Mouse (Mus musculus) G1E (cell line): ENCODE results near the gene Emc9. TPM values are rescaled to one million over a fixed set of nuclear protein-coding genes. Genes with fewer than 3 reads are reported as not detected.

Source experiments
- ATAC-seq: 2 replicates; pipeline ENCODE4 v1.8.0; 2016; ENCODE audit warnings: mild to moderate bottlenecking; ENCODE audit not compliant: insufficient number of reproducible peaks, poor library complexity, low FRiP score, severe bottlenecking; ENCODE audit errors: extremely low read depth
- DNase-seq: peaks from one replicate; pipeline ENCODE4 v3.0.0; 2012; ENCODE audit warnings: low spot score
- H3K27me3 ChIP-seq: 2 replicates; pipeline ENCODE4 v1.6.1; 2012; ENCODE audit warnings: mild to moderate bottlenecking, low read length, inconsistent platforms; ENCODE audit not compliant: insufficient read depth
- H3K36me3 ChIP-seq: replicated peaks from 2 replicates; pipeline ENCODE3; 2012; ENCODE audit warnings: mild to moderate bottlenecking, inconsistent platforms
- H3K4me1 ChIP-seq: 2 replicates; pipeline ENCODE4 v1.6.1; 2012; ENCODE audit warnings: low read depth, low read length, inconsistent platforms, mixed read lengths; ENCODE audit not compliant: insufficient read depth
- H3K4me3 ChIP-seq: 2 replicates; pipeline ENCODE4 v1.5.1; 2012; ENCODE audit warnings: low read depth, mild to moderate bottlenecking, inconsistent platforms, low read length, moderate library complexity, mixed read lengths
- H3K9me3 ChIP-seq: replicated peaks from 2 replicates; pipeline ENCODE4 v1.6.1; 2012; ENCODE audit warnings: inconsistent platforms
- CTCF ChIP-seq: IDR thresholded peaks from 2 replicates; pipeline ENCODE4 v1.5.1; 2012; ENCODE audit warnings: low read depth, low read length, inconsistent platforms, mixed read lengths
- GATA1 ChIP-seq: IDR thresholded peaks from 2 replicates; pipeline ENCODE4 v1.6.1; 2012; ENCODE audit warnings: borderline replicate concordance, low read length, inconsistent platforms, mixed read lengths
- GATA2 ChIP-seq: IDR thresholded peaks from 2 replicates; pipeline ENCODE4 v1.6.1; 2012; ENCODE audit warnings: low read depth, low read length, inconsistent platforms, borderline replicate concordance
- POLR2AphosphoS5 ChIP-seq: IDR thresholded peaks from 2 replicates; pipeline ENCODE4 v1.6.1; 2012; ENCODE audit warnings: low read depth, low read length, inconsistent platforms; ENCODE audit not compliant: insufficient replicate concordance
- TAL1 ChIP-seq: conservative IDR thresholded peaks from 2 replicates; pipeline ENCODE4 v1.6.1; 2012; ENCODE audit warnings: low read depth, low read length, inconsistent platforms, mixed read lengths
- polyA plus RNA-seq: library from polyadenylated mRNA; stranded (reverse); fragments of >175 nt; gene quantifications from 2 replicates; pipeline ENCODE4 v1.2.3, GENCODE M21; 2012
- total RNA-seq, 2 experiments: library from RNA; stranded (forward) in 1 of 2; stranded (reverse) in 1 of 2; fragments of 200-1000 nt in 1 of 2; fragments of >200 nt in 1 of 2; fragmentation: Nextera tagmentation in 1 of 2; gene quantifications; 2 replicates each; pipeline ENCODE4 v1.2.3; 2014 to 2017

Emc9 gene
- total and polyA plus RNA-seq, 3 experiments: 16.7 to 23.6 (median 20.2) TPM

- no peaks in the 10 kb centered on the region for H3K27me3 ChIP-seq
- H3K9me3 ChIP-seq: no peaks in the 10 kb centered on the region
- peaks cover 62% of the 10 kb centered on the region for H3K36me3 ChIP-seq
- no peak for DNase-seq
- no peak for TF ChIP-seq GATA1
- no peak for TF ChIP-seq POLR2AphosphoS5
- no peak for TF ChIP-seq CTCF
- no peak for TF ChIP-seq GATA2
- TF ChIP-seq TAL1: no peak
- peaks cover 80% of the 10 kb centered on the region for H3K4me1 ChIP-seq
- peak overlapping the region; percentile 90 for H3K4me3 ChIP-seq
- no peak for ATAC-seq
These were observed 800 bp downstream of the Emc9 start for GRCm38 (mm10) chr14:55584303-55584701.

DNA sequence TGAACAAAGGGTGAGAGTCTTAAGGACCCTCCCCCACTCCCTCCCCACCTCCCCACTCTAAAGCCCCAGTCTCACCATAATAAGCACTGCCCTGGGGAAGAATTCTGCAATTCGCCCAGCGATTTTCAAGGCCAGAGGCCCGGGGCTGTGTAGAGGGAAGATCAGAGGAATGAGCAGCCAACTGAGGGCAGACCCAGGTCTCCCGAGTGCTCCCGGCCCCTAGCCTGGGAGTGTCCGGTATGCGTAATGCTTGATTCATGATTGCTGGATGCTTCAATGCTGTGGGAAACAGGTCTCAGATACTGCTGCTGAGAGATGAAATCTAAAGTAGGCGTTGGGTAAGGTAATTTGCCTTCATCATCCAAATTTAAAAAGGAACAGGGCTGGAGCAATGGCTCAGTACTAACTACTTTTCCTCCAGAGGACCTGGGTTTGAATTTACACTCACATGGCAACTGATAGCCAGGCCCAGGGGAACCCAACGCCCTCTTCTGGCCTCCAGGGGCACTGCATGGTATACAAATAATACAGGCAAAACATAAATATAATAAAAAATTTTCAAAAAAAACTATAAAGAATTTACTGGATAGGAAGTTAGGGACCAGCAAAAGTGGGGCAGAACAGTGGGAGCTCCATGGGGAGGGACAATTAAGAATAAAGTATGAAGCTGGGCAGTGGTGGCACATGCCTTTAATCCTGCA lies 3.0 kb downstream of the Emc9 start:
- ATAC-seq: no peak
- no peak for DNase-seq
- H3K4me1 ChIP-seq: peaks cover 80% of the 10 kb centered on the region
- TF ChIP-seq GATA1 (no peak), CTCF (peak; percentile 13; the same call in 1 of the 2 replicates)
- H3K9me3 ChIP-seq: no peaks in the 10 kb centered on the region
- H3K36me3 ChIP-seq: peaks cover 43% of the 10 kb centered on the region
- no peaks in the 10 kb centered on the region for H3K27me3 ChIP-seq
- H3K4me3 ChIP-seq: no peak overlapping the region

- Histone ChIP-seq H3K4me1 (peaks cover 77% of the 10 kb centered on the region), H3K9me3 (no peaks in the 10 kb centered on the region), H3K27me3 (no peaks in the 10 kb centered on the region), H3K36me3 (peaks cover 40% of the 10 kb centered on the region), H3K4me3 (no peak overlapping the region)
- TF ChIP-seq GATA2: no peak
- TF ChIP-seq CTCF: no peak
- no peak for TF ChIP-seq GATA1
- TF ChIP-seq POLR2AphosphoS5: no peak
- no peak for TF ChIP-seq TAL1
- ATAC-seq (no peak), DNase-seq (no peak)
These were observed 4.4 kb downstream of the Emc9 start for GRCm38 (mm10) chr14:55580731-55581130.

DNA sequence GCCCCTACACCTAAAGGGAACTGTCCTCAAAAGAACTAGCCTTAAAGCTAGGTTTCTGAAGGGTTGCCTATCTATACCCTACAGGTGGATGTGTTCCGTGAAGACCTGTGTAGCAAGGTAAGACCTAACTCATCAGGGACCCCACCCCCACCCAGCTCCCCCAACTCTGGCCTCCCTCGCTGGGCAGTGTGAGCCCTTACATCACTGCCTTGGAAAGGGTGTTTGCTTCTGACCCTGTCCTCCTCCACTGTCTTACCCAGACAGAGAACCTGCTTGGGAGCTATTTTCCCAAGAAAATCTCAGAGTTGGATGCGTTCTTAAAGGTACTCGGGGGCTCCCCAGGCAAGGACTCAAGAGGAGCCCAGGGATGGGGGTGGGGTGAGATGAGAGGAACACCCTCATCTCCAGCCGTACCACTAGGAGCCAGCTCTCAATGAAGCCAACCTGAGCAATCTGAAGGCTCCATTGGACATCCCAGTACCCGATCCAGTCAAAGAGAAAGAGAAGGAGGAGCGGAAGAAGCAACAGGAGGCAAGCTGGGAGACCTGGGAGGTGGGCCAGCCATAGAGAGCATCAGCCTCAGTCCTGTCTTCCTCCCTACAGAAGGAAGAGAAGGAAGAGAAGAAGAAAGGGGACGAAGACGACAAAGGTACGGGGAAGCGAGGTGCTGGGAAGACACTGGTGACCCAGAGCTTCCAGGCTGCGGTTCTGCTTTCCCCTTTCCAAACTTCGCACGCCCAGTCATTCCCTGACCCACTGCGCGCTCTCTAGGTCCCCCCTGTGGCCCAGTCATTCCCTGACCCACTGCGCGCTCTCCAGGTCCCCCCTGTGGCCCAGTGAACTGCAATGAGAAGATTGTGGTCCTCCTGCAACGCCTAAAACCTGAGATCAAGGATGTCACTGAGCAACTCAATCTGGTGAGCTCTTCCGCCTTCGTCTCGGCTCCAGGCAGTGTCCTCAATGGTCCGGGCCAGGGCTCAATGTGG lies 5.3 kb downstream of the Emc9 start:
- H3K4me3 ChIP-seq: peak overlapping the region; percentile 79; the same call in 1 of the 2 replicates
- ATAC-seq (no peak), DNase-seq (no peak)
- TF ChIP-seq CTCF: no peak
- TF ChIP-seq GATA1: no peak
- TF ChIP-seq POLR2AphosphoS5: no peak
- TF ChIP-seq TAL1: no peak
- TF ChIP-seq GATA2: no peak
- no peaks in the 10 kb centered on the region; the same call in 1 of the 2 replicates for H3K27me3 ChIP-seq
- H3K4me1 ChIP-seq: peaks cover 75% of the 10 kb centered on the region
- peaks cover 40% of the 10 kb centered on the region for H3K36me3 ChIP-seq
- H3K9me3 ChIP-seq: no peaks in the 10 kb centered on the region

DNA sequence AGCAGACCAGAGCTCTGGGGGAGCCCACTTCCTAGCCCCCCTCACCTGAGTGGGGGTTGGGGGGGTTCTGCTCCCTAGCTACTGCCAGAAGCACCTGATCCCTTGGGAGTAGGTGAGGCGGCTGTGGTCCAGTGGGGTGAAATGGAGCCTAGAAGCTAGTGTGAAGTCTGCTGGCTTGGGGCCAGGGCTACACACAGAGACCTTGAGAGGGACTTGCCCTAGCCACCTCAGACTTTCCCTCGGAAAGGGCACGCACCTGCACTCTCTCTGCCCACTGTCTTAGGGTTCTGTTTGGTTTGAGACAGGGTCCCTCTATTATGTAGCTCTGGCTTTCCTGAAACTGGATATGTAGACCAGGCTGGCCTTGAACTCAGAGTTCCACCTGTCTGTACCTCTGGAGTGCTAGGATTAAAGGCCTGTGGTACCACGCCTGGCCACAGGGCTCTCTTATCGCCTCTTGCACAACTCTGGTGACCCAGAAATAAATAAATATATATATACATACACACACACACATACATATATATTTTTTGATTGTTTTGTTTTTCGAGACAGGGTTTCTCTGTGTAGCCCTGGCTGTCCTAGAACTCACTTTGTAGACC lies 6.3 kb downstream of the Emc9 start:
- Histone ChIP-seq H3K4me1 (peaks cover 72% of the 10 kb centered on the region), H3K27me3 (no peaks in the 10 kb centered on the region; the same call in 1 of the 2 replicates), H3K36me3 (peaks cover 40% of the 10 kb centered on the region), H3K9me3 (no peaks in the 10 kb centered on the region), H3K4me3 (peak overlapping the region; percentile 79)
- ATAC-seq: peak; percentile 25; the same call in 1 of the 2 replicates
- peak; percentile 29 for DNase-seq
- no peak for TF ChIP-seq POLR2AphosphoS5
- no peak for TF ChIP-seq TAL1
- no peak for TF ChIP-seq GATA2
- TF ChIP-seq CTCF: no peak
- TF ChIP-seq GATA1: no peak
